Mouse (Mus musculus) left cerebral cortex, postnatal 10 days (tissue): ENCODE measurements at regions not wholly inside any gene's neighbourhood (a gene's known extent, or its start where the extent isn't known, plus 50 kb on each side); places are given as distances from the start of the nearest gene placed in this dataset.

Experiments
- DNase-seq, 2 experiments: peaks; one replicate each; pipeline ENCODE4 v3.0.0; 2021 to 2022; ENCODE audit warnings: low spot score in 2 of 2, mixed read lengths in 1 of 2; ENCODE audit errors: extremely low spot score in 1 of 2
- intact Hi-C: fragments of 180-260 bp; cut with DNase I; formaldehyde crosslinking; loops from one replicate; pipeline ENCODE4 v1.15.1; 2025

GRCm38 (mm10) chr13:69266071-69266470, 266.7 kb upstream of the Adcy2 start:
- DNase-seq, result no peak
- intact Hi-C loops, result no loop called here

DNA sequence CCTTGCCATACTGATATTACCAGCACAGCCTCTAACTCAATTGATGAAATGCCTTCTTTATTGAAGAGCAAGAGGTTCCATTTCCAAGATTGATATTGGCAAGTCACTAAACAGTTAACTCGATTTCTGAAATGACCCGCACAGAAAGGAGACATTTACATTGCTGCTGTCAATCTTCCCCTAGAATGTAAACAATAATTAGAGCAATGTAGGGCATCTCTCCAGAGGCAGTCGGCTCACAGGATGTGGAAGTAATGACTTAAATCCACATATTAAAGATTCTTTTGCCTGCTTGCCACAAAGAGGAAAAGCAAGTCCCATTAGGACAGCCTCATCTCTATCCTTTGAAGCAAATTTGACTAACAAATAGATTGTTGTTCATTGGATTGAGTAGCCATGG, 261.0 kb upstream of the Nsun2 start:
- DNase-seq, result no peak
- intact Hi-C loops, result no loop called here

DNA sequence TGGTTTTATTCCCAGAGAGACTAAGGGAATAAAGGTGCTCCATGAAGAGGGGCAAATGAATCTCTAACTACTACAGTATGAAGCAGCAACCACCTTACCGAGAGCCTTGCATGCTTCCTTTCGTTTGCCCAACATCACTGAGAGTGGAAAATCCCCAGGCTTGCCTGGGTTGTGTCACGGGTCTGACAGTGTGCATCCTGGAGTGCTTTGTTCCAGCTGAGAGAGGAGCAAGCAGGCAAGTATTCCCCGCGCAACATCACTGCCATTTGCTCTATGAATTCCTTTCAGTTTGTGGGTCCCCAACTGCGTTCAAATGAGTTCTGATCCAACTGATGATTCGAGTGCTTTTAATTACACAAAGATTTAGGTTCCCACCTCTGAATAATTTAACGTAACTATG, 253.9 kb upstream of the Nsun2 start:
- intact Hi-C loops, result no loop called here
- no peak for DNase-seq

GRCm38 (mm10) chr13:69294483-69294882, 239.1 kb upstream of the Nsun2 start:
- intact Hi-C loops, result no loop called here
- no peak for DNase-seq

DNA sequence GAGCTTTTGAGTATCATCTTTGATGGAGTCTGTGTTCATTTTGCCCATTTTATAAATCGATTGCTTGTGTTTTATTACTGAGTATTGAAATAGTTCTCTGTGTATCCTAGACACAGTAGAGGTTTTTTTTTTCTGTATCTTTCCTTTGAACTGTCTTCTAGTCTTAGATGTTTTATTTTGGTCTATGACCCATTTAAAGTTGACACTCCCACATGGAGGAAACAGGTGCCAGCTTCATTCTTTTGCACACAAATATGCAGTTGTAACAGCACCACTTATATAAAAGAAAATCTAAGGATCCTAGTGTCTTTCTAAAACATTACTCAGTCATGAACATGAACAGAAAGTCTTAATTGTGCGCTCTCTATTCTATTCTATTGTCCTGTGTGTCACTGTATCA, 230.2 kb upstream of the Nsun2 start:
- no peak for DNase-seq
- intact Hi-C loops, result no loop called here

GRCm38 (mm10) chr13:69330412-69331000, 203.0 kb upstream of the Nsun2 start:
- intact Hi-C loops, result no loop called here
- peak in 1 of 2 experiments; percentile 21 for DNase-seq

- intact Hi-C loops, result no loop called here
- no peak for DNase-seq
Observed at GRCm38 (mm10) chr13:69331537-69332435, 201.8 kb upstream of the Nsun2 start.

- DNase-seq, result no peak
- intact Hi-C loops, result no loop called here
Observed at GRCm38 (mm10) chr13:69343806-69344205, 189.7 kb upstream of the Nsun2 start.

GRCm38 (mm10) chr13:69357435-69357834, 176.1 kb upstream of the Nsun2 start:
- intact Hi-C loops, result no loop called here

DNA sequence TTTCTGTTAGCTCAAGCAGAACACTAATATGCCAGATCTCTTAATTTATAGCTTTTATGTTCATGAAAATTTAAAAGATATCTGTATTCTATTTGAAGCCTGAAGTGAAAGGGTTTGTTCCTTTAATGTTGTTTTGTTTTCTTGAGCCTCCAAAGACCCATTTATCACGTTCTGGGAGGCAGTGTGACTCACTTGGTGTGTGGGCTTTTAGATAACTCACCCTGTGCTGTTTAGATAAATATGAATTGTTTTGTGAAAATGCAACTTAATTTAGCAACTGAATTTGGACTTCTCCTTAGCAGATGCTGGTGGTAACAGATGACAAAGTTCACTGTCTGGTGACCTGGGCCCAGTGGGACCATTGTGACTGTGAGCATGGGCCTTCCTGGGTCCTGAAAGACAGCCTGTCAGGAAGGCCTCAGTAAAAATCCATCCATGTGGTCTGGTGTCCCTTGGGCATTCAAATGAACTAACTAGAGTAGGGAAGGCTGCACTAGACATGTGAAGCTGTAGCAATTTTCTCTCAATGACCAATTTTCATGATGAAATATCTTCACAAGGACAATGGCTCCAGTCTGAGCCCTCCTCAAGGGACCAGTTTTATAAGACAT, 167.6 kb upstream of the Nsun2 start:
- DNase-seq, result no peak
- intact Hi-C loops, result no loop called here

More at GRCm38 (mm10) chr13:69357435-69357834, 176.1 kb upstream of the Nsun2 start:
- peak in 1 of 2 experiments; percentile 33 for DNase-seq

GRCm38 (mm10) chr13:69373101-69373815, 160.3 kb upstream of the Nsun2 start:
- DNase-seq, result peak in 1 of 2 experiments; percentile 19

DNA sequence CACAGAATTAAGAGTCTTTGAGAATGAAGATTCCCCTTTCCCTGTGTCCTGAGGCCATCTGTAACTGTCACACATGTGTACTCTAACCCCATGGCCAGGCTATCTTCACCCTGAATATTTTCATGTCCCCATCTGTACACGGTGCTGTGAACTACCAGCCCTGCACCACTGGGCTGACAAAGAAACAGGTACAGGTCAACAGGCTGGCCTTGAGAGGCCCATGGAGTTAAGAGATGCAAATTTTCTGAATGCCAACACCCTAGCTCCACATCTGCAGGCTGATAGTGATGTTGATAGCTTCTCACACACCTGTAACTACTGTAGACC, 159.8 kb upstream of the Nsun2 start:
- no peak for DNase-seq
- intact Hi-C loops, result no loop called here

More at GRCm38 (mm10) chr13:69373101-69373815, 160.3 kb upstream of the Nsun2 start:
- intact Hi-C loops, result no loop called here

GRCm38 (mm10) chr13:69380403-69380802, 153.1 kb upstream of the Nsun2 start:
- intact Hi-C loops, result no loop called here
- no peak for DNase-seq

- intact Hi-C loops, result no loop called here
- no peak for DNase-seq
Observed at GRCm38 (mm10) chr13:69384767-69385166, 148.8 kb upstream of the Nsun2 start.

GRCm38 (mm10) chr13:69392917-69393827, 140.4 kb upstream of the Nsun2 start:
- intact Hi-C loops, result no loop called here

DNA sequence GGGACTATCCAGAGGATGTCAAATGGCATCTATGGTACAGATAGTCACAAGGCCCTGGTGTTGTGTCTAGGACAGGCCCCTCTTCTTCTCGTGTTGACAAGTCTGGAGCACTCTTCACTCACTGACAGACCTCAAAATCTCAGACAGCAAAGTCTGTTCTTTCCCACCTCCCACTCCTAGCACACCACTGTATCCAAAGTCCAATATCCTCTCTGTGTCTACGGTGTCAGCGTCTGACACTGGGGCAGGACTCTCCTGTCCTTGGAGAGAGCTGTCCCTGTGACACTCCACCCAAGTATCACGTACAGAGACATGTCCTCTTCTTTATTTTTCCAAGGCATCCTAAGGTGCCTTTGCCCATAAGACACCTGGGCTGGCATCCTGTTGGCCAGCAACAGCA, 139.0 kb upstream of the Nsun2 start:
- intact Hi-C loops, result no loop called here
- DNase-seq, result no peak

More at GRCm38 (mm10) chr13:69392917-69393827, 140.4 kb upstream of the Nsun2 start:
- no peak for DNase-seq

DNA sequence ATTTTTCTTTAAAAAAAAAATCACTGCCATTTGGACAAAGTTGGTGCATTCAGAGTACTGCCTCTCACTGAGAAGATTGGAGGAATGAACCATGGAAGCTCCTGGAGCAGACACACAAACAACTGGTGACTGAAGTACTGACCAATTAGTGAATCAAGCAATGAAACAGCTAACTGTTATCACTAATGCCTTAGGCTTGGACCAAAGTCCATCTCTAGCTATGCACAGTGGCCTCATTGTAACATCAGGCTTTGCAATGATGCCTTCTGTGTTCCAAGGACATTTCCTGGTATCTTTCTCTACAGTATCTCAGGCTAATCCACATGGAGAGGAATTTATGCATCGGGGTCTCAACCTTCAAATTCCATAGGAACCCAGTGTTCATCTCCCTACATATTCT, 123.2 kb upstream of the Nsun2 start:
- DNase-seq, result no peak
- intact Hi-C loops, result no loop called here

GRCm38 (mm10) chr13:69414813-69415212, 118.7 kb upstream of the Nsun2 start:
- intact Hi-C loops, result no loop called here
- DNase-seq, result no peak
